Mouse (Mus musculus): Measurements from ENCODE around the gene Fars2.

GRCm38 (mm10) chr13:36716708-36717107 lies 599.5 kb downstream of the Fars2 start:
- no peak for TF ChIP-seq CTCF (IDR thresholded peaks at IDR 0.05; ENCODE audit: low read depth)
- no peak for TF ChIP-seq EP300 (IDR thresholded peaks at IDR 0.05; ENCODE audit: low read depth)

All from heart, postnatal 0 days (tissue).